Mouse (Mus musculus): ENCODE results near the gene Vegfa.
A peak's percentile ranks its signal among the peaks of the same experiment; 100 is the strongest.

DNA sequence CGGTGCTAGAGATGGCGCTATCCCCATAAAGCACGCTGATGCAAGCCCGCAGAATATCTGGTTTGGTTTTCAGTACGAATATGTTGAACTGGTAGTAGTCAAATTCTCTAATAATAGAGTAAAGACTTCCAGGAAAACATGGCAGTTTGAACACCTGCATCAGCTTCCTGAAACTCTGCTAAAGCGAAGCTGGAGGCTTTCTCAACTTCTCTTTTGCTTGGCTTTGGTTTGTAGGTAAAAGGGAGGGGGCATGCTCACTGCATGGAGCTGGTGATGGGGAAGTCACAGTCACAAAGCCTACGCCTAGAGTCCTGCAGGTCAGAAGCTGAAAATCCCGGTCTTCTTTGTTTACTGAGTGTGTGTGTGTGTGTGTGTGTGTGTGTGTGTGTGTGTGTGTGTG is 13.6 kb upstream of the Vegfa start:
- TF ChIP-seq CTCF (conservative IDR thresholded peaks at IDR 0.05 in 1 of 2, IDR thresholded peaks at IDR 0.05 in 1 of 2; ENCODE audit: low read depth in 2 of 2, low read length in 2 of 2) (peak in 1 of 2 experiments; percentile 39; a peak in 1 of 4 replicates), MYC (IDR thresholded peaks at IDR 0.05; ENCODE audit: low read depth, low read length) (no peak), MXI1 (IDR thresholded peaks at IDR 0.05; ENCODE audit: low read depth, low read length) (no peak), POLR2AphosphoS2 (IDR thresholded peaks at IDR 0.05; ENCODE audit: low read depth, low read length) (no peak), POLR2A (IDR thresholded peaks at IDR 0.05; ENCODE audit: low read depth, low read length) (no peak), ELF1 (IDR thresholded peaks at IDR 0.05; ENCODE audit: low read depth, low read length) (no peak), ZKSCAN1 (IDR thresholded peaks at IDR 0.05; ENCODE audit: borderline replicate concordance, low read depth, low read length) (no peak), RCOR1 (conservative IDR thresholded peaks at IDR 0.05; ENCODE audit: low read depth, low read length) (no peak), EP300 (IDR thresholded peaks at IDR 0.05; ENCODE audit: low read length) (peak; percentile 38; the same call in 1 of the 2 replicates), GABPA (IDR thresholded peaks at IDR 0.05; ENCODE audit: insufficient replicate concordance, low read depth, low read length) (no peak), ZNF384 (IDR thresholded peaks at IDR 0.05; ENCODE audit: low read depth, low read length) (no peak), ZC3H11A (IDR thresholded peaks at IDR 0.05; ENCODE audit: low read depth, low read length) (no peak)
